Mouse (Mus musculus) liver, adult 2 months (tissue): ENCODE results near the gene Slc38a7. TPM values are rescaled to one million over a fixed set of nuclear protein-coding genes. Genes with fewer than 3 reads are reported as not detected.
"Not testable (repeated sequence)": the region's sequence is repeated elsewhere in the genome, so short reads cannot be mapped to it uniquely, and the experiment has no call there.

Source experiments
- DNase-seq: peaks from one replicate; pipeline ENCODE4 v3.0.0-alpha.2; 2011; ENCODE audit warnings: low read depth, low spot score; ENCODE audit errors: extremely low read depth
- H3K27ac ChIP-seq: fragments of 200-500 bp; replicated peaks from 2 replicates; pipeline ENCODE4 v1.5.1; 2012; ENCODE audit warnings: low read depth, mild to moderate bottlenecking, control low read depth, inconsistent platforms, low read length; ENCODE audit not compliant: insufficient read depth
- H3K27me3 ChIP-seq: fragments of 200-500 bp; 2 replicates; pipeline ENCODE4 v1.6.1; 2012; ENCODE audit warnings: mild to moderate bottlenecking, moderate library complexity, low read length, inconsistent platforms; ENCODE audit not compliant: control insufficient read depth, insufficient read depth
- H3K36me3 ChIP-seq: fragments of 200-500 bp; 2 replicates; pipeline ENCODE4 v1.6.1; 2012; ENCODE audit warnings: low read length, inconsistent platforms; ENCODE audit not compliant: control insufficient read depth, insufficient read depth
- H3K4me1 ChIP-seq: fragments of 200-500 bp; 2 replicates; pipeline ENCODE4 v1.6.1; 2011; ENCODE audit warnings: low read length; ENCODE audit not compliant: control insufficient read depth, insufficient read depth
- H3K4me3 ChIP-seq: fragments of 200-500 bp; 2 replicates; pipeline ENCODE4 v1.5.1; 2011; ENCODE audit warnings: low read depth, mild to moderate bottlenecking, control low read depth, low read length, moderate library complexity; ENCODE audit not compliant: insufficient read depth
- H3K79me2 ChIP-seq: fragments of 200-500 bp; 2 replicates; pipeline ENCODE4 v1.6.1; 2012; ENCODE audit warnings: inconsistent platforms, mild to moderate bottlenecking, low read length, moderate library complexity; ENCODE audit not compliant: control insufficient read depth, insufficient read depth
- H3K9ac ChIP-seq: fragments of 200-500 bp; 2 replicates; pipeline ENCODE4 v1.6.1; 2012; ENCODE audit warnings: low read depth, mild to moderate bottlenecking, control low read depth, inconsistent platforms, low read length
- CTCF ChIP-seq: fragments of 200-500 bp; IDR thresholded peaks from 2 replicates; pipeline ENCODE4 v1.5.1; 2011; ENCODE audit warnings: low read depth, low read length, control low read depth
- POLR2A ChIP-seq: fragments of 200-500 bp; IDR thresholded peaks from 2 replicates; pipeline ENCODE4 v1.6.1; 2011; ENCODE audit warnings: low read length, control low read depth; ENCODE audit not compliant: insufficient read depth; ENCODE audit errors: extremely low read depth
- WGBS: fragments of 180-500 bp; shearing (Covaris S2); methylation state at CpG from one replicate; pipeline ENCODE4 v1.1.7; 2018; 5-methylcytosine and 5-hydroxymethylcytosine counted together
- polyA plus RNA-seq: library from polyadenylated mRNA; depleted of rRNA; stranded (reverse); fragments of >200 nt; gene quantifications from 2 replicates; pipeline ENCODE4 v1.2.3, GENCODE M21; 2012
- total RNA-seq: library from RNA; depleted of rRNA; stranded (reverse); fragments of >200 nt; gene quantifications from 2 replicates; pipeline ENCODE4 v1.2.3, GENCODE M21; 2014

Gene Slc38a7
- total and polyA plus RNA-seq, 2 experiments: 10.7 to 22.8 TPM

- Histone ChIP-seq H3K27ac (peak overlapping the region; percentile 54), H3K36me3 (no peaks in the 10 kb centered on the region), H3K4me3 (no peak overlapping the region), H3K79me2 (no peaks in the 10 kb centered on the region), H3K27me3 (no peaks in the 10 kb centered on the region), H3K9ac (no peak overlapping the region), H3K4me1 (peaks cover 10% of the 10 kb centered on the region)
- peak; percentile 79 for DNase-seq
- TF ChIP-seq CTCF: peak; percentile 64
- TF ChIP-seq POLR2A: no peak
- WGBS: 14% methylated on average over 16 of the region's 16 CpGs
These were observed 20.5 kb downstream of the Slc38a7 start for GRCm38 (mm10) chr8:95832603-95833434.

GRCm38 (mm10) chr8:95830144-95830543 is 23.2 kb downstream of the Slc38a7 start:
- H3K4me3 ChIP-seq: no peak overlapping the region
- H3K27ac ChIP-seq: no peak overlapping the region
- no peaks in the 10 kb centered on the region for H3K79me2 ChIP-seq
- peaks cover 10% of the 10 kb centered on the region for H3K4me1 ChIP-seq
- no peaks in the 10 kb centered on the region for H3K27me3 ChIP-seq
- DNase-seq: no peak
- no peaks in the 10 kb centered on the region for H3K36me3 ChIP-seq
- H3K9ac ChIP-seq: no peak overlapping the region
- 70% methylated on average over 3 of the region's 3 CpGs for WGBS
- TF ChIP-seq POLR2A (no peak), CTCF (no peak)

- 76% methylated on average over 25 of the region's 25 CpGs for WGBS
- H3K36me3 ChIP-seq, H3K9ac ChIP-seq, H3K79me2 ChIP-seq, H3K4me3 ChIP-seq, H3K27ac ChIP-seq, H3K27me3 ChIP-seq, DNase-seq, H3K4me1 ChIP-seq: not testable (repeated sequence)
These were observed 28.2 kb downstream of the Slc38a7 start, which contains the start of gene Sap18b for GRCm38 (mm10) chr8:95825162-95825561. Gene Sap18b, plus strand, starts transcription at chr8:95825346.

GRCm38 (mm10) chr8:95822699-95823098 is 30.6 kb downstream of the Slc38a7 start:
- WGBS: 75% methylated on average over 3 of the region's 3 CpGs
- Histone ChIP-seq H3K4me3 (no peak overlapping the region), H3K4me1 (no peaks in the 10 kb centered on the region; the same call in 1 of the 2 replicates), H3K27me3 (no peaks in the 10 kb centered on the region), H3K9ac (no peak overlapping the region), H3K36me3 (no peaks in the 10 kb centered on the region), H3K27ac (no peak overlapping the region), H3K79me2 (no peaks in the 10 kb centered on the region)
- TF ChIP-seq CTCF (no peak), POLR2A (no peak)
- no peak for DNase-seq

GRCm38 (mm10) chr8:95822096-95822495 is 31.2 kb downstream of the Slc38a7 start:
- no peaks in the 10 kb centered on the region for H3K27me3 ChIP-seq
- TF ChIP-seq POLR2A (no peak), CTCF (no peak)
- no peaks in the 10 kb centered on the region for H3K79me2 ChIP-seq
- H3K9ac ChIP-seq: no peak overlapping the region
- no peak overlapping the region for H3K4me3 ChIP-seq
- H3K4me1 ChIP-seq: no peaks in the 10 kb centered on the region; the same call in 1 of the 2 replicates
- no peak for DNase-seq
- H3K36me3 ChIP-seq: no peaks in the 10 kb centered on the region
- H3K27ac ChIP-seq: no peak overlapping the region
- 88% methylated on average over 5 of the region's 5 CpGs for WGBS

GRCm38 (mm10) chr8:95821266-95821665 is 32.1 kb downstream of the Slc38a7 start:
- no peak overlapping the region for H3K4me3 ChIP-seq
- no peak overlapping the region for H3K9ac ChIP-seq
- TF ChIP-seq POLR2A: no peak
- TF ChIP-seq CTCF: no peak
- 19% methylated on average over 6 of the region's 6 CpGs for WGBS
- no peaks in the 10 kb centered on the region; the same call in 1 of the 2 replicates for H3K4me1 ChIP-seq
- H3K36me3 ChIP-seq: no peaks in the 10 kb centered on the region
- H3K27ac ChIP-seq: no peak overlapping the region
- H3K27me3 ChIP-seq: no peaks in the 10 kb centered on the region
- DNase-seq: no peak
- H3K79me2 ChIP-seq: no peaks in the 10 kb centered on the region
